Mouse (Mus musculus): ENCODE results near the gene Tmem236.

DNA sequence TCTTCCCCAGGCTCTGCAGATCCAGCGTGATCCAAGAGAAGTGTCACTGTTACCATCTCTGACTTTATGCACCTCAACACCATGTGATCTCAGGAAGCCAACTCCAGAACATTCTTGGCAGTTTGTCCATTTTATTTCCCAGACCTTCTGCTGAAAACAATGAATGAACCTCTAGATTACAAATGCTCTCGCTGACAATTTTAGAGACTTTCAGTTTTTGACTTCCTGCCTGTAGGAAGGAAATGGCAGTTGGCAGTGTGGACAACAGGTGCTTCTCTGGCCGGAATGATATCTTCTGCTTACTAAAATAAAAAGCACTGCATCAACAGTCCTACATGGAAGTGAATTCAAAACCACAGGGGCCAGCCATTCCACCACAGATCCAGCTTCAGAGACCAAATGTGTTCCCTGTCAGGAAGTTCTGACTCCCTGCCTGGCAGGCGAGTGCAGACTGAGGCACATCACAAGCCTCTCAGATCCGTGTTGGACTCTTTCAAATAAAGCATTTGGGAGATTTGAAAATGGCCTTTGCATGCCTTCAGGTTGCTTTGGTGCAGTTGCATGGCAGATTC lies 9.8 kb upstream of the Tmem236 start:
- TF ChIP-seq GATA1 (IDR thresholded peaks at IDR 0.05; ENCODE audit: borderline replicate concordance, low read length) (no peak), FLI1 (IDR thresholded peaks at IDR 0.05; ENCODE audit: low read length) (no peak)
